Mouse (Mus musculus) erythroblast, embryonic 14.5 days (primary cell): ENCODE results near the gene Ankrd40.

ENCODE experiments used
- GATA1 ChIP-seq: IDR thresholded peaks from 2 replicates; pipeline ENCODE4 v1.6.1; 2012; ENCODE audit warnings: low read length, inconsistent platforms, mixed read lengths
- TAL1 ChIP-seq: IDR thresholded peaks from 3 replicates; pipeline ENCODE4 v1.6.1; 2012; ENCODE audit warnings: low read length, inconsistent platforms, mixed read lengths

DNA sequence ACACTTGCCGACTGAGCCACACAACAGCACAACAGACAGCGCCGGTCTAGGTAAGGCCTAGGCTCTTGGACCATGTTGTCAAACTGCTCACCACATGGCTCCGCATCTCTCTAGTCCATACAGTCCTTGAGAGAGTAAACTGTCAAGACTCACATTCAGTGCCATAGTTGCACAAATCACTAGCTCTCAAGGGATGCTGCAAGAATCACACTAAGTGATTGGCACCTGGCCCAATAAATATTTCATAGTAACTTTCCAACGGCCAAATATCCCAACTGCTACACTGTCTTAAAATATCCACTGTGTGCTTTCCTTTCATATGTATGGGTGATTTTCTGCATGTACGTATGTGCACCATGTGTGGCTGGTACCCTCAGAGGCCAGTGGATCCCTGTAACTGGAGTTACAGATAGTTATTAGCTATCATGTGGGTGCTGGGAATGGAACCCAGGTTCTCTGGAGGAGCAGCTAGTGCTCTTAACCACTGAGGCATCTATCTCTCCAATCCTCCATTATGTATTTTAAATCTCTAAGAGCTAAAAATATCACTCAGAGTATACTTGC is 44.2 kb upstream of the Ankrd40 start:
- TF ChIP-seq TAL1, result no peak
- no peak for TF ChIP-seq GATA1
